Mouse (Mus musculus) gastrocnemius, postnatal 25 days (tissue): ENCODE data around the gene Mthfr. TPM values are rescaled to one million over a fixed set of nuclear protein-coding genes. Genes with fewer than 3 reads are reported as not detected.

ENCODE experiments used
- DNase-seq: peaks from one replicate; pipeline ENCODE4 v3.0.0; 2022
- long read RNA-seq, 2 experiments: library from polyadenylated mRNA; stranded (forward); transcript quantifications; one replicate each; pipeline ENCODE4 v2.0.0; 2021
- total RNA-seq, 2 experiments: library from RNA; stranded (reverse); gene quantifications; 1 replicate in 1 of 2; 2 replicates in 1 of 2; pipeline ENCODE4 v1.2.3; 2021

Mthfr gene
- total RNA-seq, result 1 to 10 TPM; 6.8 to 9.4 TPM
- long read RNA-seq, experiment 1, partial matches to known transcripts, result 0 of 4 reads
- long read RNA-seq, experiment 1, other reads (novel, unspliced or antisense), result 4 of 4 reads
- long read RNA-seq, experiment 2, partial matches to known transcripts, result 0 of 2 reads
- long read RNA-seq, experiment 2, other reads (novel, unspliced or antisense), result 2 of 2 reads

DNA sequence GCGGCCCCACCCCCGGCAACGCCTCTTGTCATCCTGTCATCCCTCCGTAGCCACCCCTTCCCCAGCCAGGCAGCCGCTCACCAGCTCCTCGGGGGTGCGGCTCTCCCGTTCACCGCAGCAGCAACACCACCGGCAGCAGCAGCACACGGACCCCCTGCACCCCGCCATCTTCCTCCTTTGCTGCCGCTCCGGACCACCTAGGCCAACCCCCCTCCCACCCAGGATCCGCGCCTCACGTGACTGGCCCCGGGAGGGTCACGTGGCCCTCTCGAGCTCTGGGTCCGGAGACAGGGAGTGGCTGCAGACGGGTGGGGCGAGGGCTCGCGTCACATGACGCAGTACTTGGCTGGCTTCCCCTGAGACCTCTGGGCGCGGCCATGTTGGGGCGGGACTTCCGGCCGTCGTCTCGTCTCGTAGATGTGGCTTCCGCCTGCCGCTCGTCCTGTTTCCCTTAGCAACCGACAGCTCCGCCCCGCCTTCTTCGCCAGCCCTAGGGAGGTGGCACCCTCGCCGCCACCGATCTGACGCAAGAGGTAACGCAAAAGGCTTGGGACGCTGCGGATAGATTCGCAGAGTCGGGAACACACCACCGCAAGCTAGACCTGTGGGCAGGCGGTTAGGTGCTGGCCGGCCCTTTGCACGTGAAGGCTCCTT is at the start of gene Mthfr, which contains the start of gene Clcn6:
Gene Mthfr, plus strand, starts transcription at position 478 of the 654 bp plus-strand sequence.
Gene Clcn6, minus strand, starts transcription at position 222 of the 654 bp plus-strand sequence.
- DNase-seq, result peak; percentile 99

DNA sequence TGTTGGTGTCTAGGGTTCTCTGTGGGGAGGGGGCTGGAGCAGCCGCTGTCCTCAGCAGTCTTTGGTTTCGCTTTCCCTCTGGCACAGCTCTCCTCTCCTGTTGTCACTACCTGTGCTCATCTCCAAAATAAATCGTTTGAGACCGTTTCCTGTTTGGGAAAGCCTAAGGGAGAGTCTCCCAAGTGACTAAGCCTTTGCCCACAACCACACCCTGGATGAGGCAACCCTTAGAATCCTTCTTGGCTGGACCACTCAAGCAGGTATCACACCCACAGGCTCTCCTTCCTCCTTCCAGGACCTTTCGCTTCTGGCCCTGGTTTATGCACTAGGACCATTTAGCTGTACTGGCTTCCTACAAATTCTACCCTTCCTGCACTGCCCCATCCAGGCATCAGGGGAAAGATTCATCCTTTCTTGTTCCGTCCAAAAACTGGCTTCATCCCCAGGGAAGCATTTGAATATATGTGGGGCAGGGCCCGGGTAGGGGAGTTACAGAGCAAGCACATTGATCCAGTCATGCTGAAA is 45.2 kb upstream of the Mthfr start:
- DNase-seq, result no peak

DNA sequence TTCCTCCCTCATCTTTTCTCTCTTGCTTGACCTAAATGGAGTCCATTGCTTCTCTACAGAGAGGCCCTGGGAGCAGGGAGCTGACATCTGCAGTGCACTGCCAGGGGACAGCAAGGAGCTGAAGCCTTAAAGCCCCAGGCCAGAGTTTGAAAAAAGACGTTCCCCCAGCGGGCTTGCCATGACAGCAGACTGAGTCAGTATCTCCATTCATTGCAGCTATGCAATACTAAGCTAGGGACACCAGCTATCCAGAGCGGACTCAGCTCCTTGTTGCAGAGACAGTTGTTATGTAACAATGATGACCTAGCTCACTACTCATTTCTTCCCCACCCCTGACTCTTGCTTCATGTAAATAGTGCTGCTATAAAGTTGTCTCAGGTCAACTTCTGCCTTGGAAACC is 43.6 kb upstream of the Mthfr start:
- no peak for DNase-seq

DNA sequence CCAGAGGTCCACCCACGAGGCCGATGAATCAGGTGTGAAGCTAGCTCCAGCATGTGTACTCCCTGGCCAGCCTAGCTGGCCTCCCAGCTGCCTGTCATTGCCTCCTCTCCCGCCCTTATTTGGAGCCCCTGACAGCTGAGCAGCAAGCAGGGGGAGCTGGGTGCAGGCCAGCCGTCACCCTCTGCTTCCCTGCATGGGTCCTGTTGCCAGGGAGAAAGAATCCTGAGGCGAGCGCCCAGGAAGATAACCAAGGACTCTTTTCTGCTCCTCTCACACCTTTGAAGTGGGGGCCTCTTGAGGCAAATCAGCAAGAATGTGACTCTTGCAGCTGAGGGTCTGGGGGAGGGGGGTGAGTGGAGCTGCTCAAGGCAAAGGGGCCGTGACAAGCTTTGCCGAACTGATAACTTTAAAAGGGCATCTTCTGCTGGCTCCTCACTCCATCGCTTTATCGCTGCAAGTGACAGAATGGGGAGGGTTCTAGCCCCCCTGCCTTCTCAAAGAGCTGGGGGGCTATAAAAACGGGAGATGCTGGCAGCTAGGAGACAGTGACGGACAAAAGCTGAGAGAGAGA is 38.6 kb upstream of the Mthfr start, which contains the start of gene Nppa:
Gene Nppa, plus strand, starts transcription at position 521 of the 571 bp plus-strand sequence.
- no peak for DNase-seq

DNA sequence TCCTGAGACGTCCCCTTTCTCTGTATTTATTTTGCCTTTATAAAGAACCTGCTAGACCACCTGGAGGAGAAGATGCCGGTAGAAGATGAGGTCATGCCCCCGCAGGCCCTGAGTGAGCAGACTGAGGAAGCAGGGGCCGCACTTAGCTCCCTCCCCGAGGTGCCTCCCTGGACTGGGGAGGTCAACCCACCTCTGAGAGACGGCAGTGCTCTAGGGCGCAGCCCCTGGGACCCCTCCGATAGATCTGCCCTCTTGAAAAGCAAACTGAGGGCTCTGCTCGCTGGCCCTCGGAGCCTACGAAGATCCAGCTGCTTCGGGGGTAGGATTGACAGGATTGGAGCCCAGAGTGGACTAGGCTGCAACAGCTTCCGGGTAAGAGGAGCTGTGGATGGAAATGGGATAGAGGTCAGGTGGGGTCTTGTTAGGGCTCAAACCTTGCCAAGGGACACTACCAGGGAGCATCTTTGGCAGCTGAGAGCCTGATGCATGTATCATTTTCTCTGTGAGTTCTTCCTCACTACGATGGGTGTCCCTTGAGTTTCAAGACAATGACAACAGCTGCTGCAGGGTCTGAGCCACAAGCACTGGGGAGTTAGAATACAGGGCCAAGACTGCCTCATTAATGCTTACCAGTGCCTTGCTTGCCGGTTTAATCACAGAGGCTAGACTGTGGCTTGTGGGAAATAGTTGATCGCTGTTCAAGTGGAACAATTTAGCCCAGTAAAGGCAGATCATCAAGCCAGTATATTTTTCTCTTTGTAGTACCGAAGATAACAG is 37.7 kb upstream of the Mthfr start:
- DNase-seq, result no peak

DNA sequence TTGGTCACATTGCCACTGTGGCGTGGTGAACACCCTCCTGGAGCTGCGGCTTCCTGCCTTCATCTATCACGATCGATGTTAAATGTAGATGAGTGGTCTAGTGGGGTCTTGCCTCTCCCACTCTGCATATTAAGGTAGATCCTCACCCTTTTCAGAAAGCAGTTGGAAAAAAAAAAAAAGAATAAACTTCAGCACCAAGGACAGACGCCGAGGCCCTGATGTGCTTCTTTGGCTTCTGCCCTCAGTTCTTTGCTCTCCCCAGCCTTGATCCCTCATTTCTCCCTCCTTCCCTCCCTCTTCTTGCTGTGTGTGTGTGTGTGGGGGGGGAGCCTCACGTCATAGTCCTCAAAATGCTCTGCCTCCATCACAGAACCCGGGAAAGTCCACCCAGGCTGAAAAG is 37.0 kb upstream of the Mthfr start:
- DNase-seq, result no peak

DNA sequence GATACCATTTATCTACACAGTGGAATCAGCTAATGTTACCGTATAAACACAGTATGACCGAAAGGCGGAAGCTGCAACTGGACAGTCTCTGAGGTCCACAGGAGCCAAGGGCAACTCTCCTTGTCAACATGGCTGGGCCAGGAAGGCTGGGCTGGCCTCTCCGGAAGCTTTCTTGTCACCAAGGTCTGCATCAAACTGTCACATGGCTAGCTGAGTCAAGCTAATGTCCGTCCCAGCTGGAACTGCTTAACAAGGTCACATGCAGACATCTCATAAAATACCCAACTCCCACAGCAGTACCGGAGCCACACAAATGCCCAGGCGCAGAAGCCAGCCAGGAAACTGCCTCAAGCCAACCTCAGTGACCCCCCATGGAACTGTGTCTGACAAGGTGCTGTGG is 34.5 kb upstream of the Mthfr start:
- no peak for DNase-seq

DNA sequence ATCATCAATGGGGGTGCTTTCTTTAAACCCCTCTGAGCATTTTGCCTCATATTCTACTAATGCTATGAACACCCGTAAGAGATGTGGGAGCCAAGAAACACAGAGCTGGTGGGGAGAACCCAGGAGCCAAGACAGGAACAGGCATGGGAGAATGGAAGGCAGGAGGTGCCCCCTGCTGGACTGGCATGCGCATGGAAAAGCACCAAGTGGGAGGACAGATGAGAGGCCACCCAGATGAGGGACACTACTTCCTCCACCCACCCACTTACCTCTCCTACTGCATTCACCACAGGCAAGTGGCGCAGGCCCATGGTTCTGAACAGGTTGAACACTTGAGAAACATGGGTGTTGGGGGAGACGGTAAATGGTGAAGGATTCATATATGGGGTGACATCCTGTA is 30.5 kb upstream of the Mthfr start:
- peak; percentile 23 for DNase-seq

DNA sequence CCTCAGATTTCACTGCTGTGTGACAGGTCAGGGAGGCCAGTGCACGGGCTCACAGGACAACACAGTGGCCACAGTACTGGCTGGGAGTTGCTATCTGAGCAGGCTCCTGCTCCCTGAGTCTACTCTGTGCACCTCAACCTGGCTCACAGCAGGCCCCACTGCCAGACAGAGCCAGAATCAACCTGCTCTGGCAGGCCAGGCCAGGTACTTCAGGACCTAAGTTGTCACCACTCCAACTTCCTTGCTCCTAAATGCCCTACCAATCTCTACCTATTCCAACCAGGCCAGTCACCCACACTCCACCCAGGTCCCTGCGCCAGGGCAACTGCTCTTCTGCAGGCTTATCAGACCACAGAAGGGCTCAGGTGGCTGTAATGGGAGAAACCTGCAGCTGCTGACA is 29.2 kb upstream of the Mthfr start:
- DNase-seq, result no peak

DNA sequence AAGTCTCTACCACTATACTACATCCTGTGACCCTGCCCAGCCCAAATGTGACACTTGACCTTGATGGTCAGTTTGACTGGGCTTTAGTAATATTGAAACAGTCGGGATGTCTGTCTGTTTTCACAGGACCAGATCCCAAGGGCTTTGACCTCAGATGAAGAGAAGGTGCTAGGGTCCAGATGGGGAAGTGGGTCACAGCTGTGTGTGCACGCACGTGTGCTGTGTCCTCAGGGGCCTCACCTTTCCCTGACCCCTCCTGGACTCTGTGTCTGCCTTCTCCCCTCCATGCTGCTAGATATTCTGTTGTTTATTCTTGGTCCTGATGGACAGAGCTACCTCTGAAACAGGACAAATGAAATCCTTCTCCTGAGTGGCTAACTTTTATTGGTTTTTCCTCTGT is 27.5 kb upstream of the Mthfr start:
- DNase-seq, result no peak

DNA sequence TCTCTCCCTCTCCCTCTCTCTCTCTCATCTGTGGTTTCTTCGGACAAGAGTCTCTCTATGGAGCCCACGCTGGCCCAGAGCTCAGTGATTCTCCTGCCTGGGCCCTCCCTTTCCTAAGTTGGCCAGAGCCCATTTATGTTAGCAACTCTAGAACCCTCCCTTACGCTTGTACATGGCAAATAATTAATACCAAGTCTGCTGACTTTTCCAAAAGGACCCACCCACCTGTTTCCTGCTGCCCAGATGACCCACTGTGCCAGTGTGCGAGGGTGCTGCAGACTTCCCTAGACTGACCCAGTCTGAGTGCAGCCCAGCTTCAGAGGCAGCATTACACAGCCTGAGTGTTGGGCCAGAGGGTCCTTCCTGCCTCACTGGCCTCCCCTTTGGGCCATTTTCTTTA is 26.7 kb upstream of the Mthfr start:
- DNase-seq, result no peak

DNA sequence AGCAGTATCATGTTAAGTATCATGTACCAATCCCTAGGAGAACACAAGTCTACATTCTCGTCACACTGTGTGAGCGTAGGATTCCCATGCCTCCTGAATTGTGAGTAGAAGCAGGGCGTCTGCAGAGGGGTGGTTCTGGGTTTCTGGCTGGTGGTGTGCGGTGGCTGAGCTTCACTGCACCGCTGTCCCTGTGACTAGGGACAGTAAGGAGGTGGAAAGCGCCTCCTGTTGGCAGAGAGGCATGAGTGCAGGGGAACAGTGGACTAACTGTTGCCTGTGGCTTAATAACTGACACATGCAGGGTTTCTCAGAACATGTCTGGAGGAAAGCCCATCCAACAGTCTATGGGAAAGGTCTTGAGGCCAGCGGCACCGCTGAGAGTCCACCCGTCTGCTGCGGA is 23.5 kb upstream of the Mthfr start:
- DNase-seq, result no peak

DNA sequence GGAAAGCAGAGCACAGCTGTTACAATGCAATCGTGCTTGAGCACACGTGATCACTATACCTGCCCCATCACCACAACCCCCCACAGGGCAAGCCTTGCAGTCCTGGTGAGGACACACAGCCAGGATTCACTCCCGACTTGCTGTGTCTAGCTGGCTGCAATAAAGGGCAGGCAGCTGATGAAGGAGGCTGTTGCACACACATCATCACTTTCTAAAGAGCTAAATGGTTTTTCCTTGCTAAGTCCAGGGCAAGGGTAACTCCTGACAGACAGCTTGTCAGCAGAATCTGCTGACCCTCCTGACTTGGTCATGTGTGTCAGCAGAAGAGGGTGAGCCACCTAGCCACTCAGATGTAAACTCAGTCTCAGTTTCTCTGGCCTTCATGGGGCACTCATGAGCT is 21.9 kb upstream of the Mthfr start:
- no peak for DNase-seq

DNA sequence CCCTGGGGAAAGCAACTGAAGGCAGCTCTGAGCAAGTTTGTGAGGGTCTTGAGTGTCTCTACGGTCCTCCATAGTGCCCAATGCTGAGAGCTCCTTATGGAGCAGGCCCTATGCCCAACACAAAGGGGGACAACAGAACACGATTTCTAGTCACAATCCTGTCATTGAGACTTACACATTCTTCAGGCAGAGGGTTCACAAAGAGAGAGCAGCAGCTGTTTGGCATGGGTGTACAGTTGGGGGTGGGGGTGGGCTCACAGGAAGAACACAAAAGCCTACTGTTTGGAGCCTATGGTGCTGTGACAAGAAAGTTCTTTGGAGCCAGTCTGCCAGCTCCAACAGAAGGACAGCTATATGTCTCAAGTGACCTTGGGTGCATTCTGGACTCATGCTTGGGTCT is 20.5 kb upstream of the Mthfr start:
- DNase-seq, result no peak

DNA sequence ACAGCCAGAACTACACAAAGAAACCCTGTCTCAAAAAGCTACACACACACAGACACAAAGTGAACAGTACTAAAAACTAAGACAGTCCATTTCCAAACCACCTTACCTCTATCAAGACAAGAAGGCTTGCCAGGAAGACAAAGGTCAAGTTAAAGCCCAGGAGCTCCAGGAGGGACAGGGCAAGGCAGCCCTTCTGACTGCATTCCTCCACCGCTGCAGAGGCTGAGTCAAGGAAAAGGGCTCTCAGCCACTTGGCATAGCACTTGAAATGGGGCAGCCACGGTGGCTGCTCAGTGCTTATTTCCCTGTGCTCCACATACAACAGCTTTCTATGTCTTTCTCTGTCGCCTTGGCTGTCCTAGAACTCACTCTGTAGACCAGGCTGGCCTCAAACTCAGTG is 14.9 kb upstream of the Mthfr start:
- DNase-seq, result no peak

DNA sequence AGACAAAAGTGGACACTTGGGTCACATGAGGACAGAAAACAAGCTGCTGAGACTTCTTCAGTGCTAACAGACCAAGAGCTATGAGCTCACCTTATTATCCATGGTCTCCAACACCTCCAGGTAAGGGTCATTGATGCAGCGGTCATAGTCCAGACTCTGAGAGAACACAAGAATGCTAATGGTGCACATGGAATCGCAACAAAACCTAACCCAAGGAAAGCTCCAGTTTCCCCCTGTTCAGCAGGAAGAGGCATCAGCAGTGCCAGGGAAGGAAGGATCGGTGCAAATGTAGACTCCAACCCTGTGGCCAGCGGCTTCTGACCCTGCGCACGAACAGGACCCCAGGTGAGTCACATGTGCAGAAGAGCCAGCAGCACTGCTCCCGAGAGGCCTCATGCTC is 9.6 kb upstream of the Mthfr start:
- DNase-seq, result no peak

DNA sequence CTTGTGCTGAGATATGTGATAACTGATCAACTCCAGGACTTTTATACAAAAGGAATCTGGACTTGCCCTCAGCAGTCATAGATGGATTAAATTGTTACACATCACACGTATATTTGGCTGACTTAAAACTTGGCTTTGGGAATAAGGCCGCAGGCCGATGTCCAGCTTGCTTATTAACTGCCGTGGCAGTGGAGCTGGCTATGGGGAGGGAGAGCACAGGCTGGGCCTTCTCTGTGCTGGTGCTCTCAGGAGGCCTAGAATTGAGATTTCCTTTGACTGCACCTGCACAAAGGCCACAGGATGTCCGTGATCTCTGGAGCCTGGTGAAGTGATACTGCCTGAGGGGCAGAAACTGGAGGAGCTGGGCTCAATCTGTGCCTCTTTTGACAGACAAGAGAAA is 8.4 kb upstream of the Mthfr start:
- no peak for DNase-seq

DNA sequence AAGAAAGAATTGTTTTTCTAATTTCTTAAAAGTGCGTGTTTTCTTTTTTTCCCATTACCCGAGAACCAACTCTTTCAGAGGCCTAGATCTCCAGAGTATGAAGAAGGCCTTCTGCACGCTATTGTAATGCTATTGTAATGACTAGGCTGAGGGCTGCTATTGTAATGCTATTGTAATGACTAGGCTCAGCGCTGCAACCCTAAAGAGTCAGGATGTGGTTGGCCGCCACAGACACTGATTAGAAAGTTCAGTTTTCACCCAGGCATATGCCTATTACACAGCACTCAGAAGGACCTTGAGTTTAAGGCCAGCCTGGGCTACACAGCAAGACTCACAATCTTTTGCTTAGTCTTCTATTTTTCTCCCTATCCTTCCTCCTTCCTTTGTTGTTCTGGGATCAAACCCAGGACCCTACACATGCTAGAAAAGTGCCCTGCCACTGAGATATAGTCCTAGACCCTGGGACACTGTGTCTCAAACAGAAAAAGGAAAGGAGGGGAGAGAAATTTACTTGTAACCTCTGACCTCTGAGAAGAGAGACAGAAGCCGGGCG is 4.9 kb upstream of the Mthfr start:
- DNase-seq, result no peak

DNA sequence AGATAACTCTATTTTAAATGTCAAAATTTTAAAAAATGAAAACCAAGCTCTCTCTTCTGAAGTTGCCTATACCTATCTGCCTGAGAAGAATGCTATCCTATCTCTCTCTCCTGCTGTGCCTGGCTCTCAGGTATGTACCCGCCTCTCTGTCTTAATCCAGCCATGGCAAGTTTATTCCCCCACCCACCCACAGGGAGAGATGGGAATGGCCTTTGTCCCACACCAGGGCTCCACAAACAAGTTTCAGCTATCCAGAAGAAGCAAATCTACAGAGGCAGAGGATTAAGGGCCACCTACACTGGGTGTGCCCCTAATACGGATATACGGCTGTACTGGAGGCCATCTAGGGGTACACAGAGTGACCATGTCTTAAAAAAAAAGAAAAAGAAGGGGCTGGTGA is 3.4 kb upstream of the Mthfr start:
- DNase-seq, result no peak

DNA sequence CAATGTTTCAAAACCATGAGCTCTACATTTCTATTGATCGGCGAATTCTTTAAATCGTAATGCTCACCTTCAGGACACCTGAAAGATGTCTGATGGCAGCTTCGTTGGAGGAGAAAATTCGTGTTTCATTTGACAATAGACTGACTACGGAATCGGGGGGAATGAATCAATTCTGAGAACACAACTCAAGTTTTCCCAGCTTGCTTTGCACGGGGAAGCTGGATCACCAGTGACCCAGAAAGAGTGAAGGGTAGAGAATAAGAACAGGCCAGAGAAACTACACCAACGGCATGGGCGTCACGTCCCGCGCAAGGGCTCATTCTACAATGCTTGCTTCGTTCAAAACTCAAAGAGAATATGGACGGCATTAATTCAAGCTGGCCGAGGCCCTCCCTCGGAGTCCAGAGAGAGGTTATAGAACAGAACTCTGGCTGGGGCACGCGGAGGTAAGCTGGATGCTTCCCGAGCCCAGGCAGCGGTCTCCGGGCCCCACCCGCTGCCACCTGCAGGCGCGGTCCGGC is 738 bp upstream of the Mthfr start:
- DNase-seq, result no peak

DNA sequence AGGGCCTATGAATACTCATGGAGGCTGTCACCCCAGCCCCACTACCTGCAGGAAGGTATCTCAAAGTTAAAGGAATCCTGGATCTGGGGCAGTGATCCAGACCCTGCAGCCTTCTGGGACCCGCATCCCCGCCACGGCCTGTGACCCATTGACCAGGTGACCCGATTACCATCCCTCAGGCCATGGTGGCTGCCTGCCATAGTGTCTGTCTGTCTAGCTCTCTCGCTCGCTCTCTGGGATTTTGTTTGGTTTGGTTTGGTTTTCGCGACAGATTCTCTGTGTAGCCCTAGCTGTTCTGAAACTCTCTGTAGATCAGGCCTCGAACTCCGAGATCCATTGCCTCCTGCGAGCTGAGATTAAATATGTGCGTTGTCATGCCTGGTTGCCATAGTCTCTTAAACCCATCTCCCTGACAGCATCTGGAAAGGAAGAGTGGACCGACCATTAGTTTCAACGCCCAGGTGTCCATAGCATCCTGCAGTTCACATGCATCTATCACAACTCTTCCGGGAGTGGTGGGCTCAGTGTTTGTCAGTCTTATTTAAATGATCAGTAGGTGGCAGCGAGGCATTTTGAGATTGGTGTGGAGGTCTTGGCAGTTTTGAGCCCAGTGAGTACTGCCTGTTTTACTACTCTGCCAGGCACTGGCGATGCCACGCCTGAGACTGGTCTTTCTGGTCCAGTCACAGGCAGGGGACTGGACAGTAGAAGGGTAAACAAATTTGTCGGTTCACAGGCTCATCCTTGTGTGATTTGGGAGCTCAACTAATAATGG is 564 bp downstream of the Mthfr start:
- DNase-seq, result no peak
